Mouse (Mus musculus): ENCODE results near the gene Rgs10.

Gene Rgs10

DNA sequence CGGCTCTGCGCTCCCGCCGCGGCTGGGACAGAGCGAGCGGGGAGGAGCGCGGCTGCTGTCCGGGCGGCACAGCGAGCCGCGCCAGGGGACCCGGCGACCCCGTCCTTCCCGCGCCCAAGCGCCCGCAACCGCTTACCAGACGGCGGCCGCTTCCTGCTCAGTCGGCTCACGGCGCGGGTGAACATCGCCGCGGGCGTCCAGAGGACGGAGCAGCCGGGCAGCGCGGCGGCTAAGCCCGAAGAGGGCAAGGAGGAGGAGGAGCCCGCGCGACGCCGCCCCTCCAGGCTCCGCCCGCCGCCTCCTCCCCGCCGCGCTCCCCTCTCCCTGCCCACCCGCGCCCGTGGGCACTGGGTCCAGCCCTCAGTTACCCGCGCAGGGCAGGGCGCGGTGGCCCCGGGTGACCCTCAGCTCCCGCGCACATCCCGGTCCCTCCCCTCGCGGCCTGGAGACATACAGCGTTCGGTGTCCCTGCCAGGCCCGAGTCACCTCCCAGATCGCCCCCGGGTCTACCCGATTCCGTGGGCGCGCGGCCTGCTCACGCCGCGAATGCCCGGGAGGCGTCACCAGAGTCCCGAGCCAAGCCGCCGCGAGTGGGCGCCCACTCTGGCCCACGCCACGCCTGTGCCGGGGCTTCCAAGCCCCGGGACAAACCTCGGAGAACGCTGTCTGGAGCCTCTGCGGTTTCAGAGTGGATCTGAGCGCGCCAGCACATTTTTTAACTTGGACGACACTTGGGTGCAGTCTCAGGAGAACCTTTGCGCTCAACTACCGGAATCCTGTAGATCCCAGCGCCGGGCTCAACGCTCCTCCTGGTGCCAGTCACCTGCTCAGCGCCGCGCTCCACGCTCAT is at the start of gene Rgs10:
Rgs10 (minus strand) TSS at position 829 of the 850 bp plus-strand sequence.
- no peak for DNase-seq (ENCODE audit: low read depth, low spot score)

DNA sequence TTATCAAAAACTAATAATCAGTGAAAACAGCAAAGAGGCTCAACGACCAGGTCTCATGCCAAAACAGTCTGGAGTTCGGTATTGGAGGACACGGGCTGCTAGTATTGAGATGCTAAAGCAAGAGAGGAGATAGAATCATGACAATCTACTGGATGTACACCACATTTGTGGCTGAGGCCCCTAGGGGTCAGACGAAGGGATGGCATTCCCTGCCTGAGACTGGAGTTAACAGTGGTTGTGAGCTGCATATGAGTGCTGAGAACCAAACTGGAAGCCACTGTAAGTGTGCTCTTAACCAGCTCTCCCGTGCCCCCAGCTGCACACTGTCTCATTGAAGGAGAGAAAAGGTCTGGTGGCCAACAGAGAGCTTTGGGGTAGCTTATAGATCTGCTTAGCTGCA is 43.8 kb upstream of the Rgs10 start:
- no peak for DNase-seq (ENCODE audit: low read depth, low spot score)

DNA sequence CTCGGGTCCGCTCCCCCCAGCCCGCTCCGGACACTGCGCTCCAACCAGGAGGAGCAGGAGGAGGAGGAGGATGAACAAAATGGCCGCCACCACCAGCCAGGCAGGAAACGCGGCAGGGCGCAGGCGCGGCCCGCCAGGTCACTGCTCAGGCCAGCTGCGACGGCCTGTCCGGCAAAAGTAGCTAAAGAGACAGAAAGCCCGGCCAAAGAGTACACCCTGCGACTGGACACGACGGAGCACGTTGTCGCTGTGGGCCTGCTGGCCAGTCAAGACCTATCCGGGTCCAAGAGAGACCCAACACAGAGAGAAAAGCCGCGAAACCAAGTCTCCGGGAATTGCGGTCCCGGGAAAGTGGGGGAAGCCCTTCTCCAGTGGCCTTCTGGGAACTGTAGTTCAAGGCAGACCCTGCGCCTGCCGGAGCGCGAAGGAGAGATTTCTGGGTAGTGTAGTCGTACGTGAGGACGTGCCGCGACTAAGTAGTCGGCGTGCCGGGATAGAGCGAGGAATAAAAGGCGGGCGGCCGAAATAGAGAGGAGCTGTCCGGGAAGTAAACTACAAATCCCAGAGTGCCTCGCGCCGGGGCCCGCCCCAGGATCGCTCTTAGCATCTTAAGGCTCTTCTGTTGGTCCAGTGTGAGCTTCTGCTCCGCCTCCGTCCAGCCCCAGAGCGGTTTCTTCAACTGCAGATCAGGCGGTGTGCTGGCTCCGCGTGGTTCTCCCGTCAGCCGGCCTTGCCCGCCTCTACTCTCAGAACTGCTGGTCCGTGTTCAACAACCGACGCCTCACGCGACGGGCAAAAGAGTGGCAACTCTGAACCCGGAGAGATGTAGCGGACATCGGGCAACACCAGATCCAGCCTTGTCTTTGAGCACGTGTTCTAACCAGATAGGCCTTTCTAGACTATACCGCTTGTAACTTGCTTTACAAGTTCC is 43.0 kb upstream of the Rgs10 start, which contains the start of gene Tial1:
Tial1 (minus strand) TSS at position 433 of the 931 bp plus-strand sequence.
- peak; percentile 98 for DNase-seq (ENCODE audit: low read depth, low spot score)

DNA sequence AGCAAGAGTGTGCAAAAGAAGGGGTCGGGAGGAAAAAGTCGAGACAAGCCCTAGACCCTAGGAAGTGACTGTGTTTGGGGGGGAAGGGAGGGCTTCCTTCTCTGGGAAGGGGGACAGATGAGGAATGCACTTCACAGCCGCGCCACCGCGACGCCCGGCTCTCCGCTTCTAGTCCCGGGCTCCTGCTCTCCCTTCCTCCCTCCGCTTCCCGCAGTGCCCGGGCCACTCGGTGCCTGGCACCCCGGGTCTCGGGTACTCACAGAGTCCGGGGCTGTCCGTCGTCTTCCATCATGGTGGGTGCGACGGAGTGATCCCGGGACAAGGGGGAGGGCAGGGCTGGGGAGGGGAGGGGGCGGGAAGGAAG is 42.3 kb upstream of the Rgs10 start:
- DNase-seq (ENCODE audit: low read depth, low spot score): peak; percentile 32

DNA sequence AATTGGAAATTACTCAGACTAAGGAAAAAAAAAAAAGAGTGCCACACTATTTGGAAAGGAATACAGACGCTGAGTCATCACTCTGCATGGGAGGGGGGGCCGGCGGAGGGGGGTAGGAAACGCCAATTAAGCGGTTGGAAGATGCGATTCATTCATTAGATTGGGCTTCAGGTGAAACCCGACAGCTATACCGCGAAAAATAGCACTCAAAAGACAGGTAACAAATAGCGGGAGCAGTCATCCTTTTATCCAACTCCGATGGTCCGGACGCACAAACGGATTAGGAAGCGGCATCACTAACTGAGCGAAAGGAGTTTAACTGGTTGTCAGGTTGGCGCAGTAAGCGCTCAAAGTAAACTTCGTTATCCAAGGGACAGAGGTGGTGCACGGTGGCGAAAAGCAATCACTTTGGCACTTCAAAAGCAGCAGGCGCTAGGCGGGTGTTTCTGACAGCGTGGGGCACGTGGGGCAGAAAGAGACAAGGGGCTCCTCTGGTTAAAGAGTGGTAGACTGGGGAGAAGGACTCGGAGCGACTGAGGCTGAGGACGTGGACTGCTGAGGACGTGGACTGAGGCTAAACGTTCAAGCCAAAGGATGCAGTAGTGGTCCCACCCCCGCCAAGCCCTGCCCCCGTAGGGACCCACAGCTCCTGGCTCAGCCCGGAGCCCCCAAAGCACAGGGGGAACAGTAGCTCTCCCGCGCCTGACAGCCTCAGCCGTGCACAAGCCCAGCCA is 41.7 kb upstream of the Rgs10 start:
- DNase-seq (ENCODE audit: low read depth, low spot score): peak; percentile 9

DNA sequence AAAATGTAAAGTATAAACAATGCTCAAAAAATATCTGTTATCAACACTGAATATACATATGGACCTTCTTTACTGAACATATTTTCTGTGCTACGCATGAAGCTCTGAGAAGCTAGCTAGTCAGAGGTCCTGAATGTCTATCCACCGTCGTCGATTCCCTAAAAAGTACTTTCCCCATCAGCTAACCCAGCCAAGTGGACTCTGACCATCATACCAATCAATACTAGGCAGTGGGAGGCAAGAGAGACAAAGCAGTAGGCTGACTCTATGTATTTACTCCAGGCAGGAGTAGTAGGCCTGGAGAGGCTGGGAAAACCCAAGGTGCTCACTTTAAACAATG is 41.2 kb upstream of the Rgs10 start:
- no peak for DNase-seq (ENCODE audit: low read depth, low spot score)

DNA sequence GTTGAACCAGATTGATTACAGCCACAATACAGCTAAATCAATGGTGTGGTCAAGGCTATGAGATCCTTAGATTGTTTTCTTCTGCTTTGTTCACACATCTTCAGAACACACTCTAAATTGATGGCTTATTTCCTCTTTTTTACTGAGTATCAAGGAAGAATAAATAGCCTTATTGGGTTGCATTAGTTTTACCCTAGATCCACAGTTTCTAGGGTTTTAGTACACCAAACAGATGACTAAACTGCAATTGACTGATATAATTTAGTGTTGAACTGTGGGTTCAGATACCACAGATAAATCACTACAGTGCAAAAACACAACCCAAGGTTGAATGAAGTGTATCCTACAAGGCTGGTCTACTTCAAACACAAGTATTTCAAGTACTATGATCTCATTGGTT is 39.5 kb upstream of the Rgs10 start:
- DNase-seq (ENCODE audit: low read depth, low spot score): no peak

DNA sequence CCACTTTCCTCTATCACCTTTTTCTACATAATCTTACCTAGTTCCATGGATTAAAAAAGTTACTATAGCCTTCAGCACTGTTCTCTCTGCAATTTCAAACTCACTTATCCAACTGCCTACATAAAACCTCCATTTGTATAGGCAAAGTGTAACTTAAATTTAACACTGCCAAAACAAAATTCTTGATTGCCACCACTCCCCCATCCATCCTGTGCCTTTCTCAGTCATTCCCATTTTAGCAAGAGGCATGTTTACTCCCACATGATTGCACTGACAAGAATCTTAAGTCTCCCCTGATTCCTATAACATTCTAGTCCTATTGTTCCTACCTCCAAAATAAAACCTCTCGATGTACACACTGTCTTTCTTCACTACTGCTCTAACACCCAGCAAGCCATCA is 34.2 kb upstream of the Rgs10 start:
- no peak for DNase-seq (ENCODE audit: low read depth, low spot score)

DNA sequence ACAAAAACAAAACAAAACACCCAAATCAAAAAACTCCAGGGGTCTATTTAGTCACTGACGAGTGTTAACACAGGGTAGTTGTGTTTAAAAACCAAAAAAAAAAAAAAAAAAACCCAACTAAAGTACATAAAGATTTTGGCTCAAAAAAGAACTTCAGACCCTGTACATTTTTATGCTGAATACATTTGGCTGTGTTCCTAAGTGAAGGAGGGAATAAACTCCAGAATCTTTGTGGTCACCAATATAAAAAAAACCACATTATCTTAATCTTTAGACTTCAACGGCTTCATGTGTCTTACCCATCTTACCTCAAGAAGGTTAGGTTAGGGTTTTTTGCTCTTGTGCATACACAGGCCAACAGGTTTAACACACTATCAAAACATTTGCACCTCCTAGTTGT is 22.0 kb upstream of the Rgs10 start:
- DNase-seq (ENCODE audit: low read depth, low spot score): no peak

DNA sequence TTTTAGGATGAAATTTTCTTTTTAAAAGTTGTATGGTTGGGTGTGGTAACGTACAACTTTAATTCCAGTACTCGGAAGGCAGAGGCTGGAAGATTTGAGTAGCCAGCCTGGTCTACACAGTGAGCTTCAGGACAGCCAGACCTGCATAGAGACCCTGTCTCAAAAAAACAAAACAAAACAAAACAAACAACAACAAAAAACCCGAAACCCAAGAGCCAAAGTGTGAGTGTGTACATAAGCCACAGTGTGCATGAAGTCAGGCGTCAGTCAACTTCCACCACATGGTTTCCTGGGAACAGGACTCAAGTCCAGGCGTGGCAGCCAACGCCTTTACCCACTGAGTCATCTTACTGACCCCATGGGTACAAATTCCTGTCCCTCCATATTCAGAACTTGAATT is 20.7 kb upstream of the Rgs10 start:
- DNase-seq (ENCODE audit: low read depth, low spot score): no peak

DNA sequence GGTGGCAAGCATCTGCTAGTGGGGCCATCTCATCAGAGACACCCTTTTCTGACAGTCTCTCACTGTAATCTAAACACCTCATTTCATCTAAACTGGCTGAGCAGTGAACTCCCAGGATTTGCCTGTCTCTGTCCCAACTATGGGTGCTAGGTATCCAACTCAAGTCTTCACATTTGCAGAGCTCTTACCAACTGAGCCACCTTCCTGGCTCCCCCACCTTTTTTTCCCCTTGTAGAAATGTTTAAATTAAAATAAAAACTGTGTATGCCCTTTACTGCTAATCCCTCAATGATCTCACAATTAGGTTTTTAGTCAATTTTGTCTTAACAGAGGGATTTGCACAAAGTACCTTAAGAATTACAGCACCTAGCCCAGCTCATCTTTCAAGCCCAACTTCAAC is 19.6 kb upstream of the Rgs10 start:
- no peak for DNase-seq (ENCODE audit: low read depth, low spot score)

DNA sequence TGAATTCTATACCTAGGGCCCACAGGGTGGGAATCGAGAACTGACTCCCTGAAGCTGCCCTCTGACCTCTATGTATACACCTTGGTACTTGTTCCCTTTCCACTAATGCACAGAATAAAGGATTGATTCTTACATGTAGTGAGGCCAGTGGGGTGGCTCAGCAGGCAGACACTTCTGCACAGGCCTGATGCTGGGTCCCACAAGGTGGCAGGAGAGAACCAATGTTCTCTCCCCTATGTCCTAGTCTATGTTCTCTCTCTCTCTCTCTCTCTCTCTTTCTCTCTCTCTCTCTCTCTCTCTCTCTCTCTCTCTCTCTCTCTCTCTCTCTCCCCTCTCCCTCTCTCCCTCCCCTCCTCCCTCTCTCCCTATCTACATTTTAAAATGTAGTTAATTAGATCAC is 14.7 kb upstream of the Rgs10 start:
- DNase-seq (ENCODE audit: low read depth, low spot score): no peak

DNA sequence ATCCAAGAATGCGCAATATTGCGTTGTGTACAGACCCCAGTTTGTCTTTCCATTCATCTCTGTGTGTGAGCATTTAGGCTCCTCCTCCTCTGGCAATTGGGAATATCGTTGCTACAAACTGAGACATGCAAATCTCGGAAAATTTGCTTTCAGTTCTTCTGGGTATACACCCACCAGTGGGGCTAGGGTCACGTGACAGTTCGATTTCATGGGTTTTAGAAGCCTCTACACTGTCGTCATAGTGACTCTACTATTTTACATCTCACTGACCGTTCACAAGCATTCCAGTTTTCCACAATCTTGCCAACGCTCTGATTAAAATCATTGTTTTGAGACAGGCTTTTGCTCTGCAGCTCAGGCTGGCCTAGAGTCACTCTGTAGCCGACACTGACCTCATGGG is 14.0 kb upstream of the Rgs10 start:
- no peak for DNase-seq (ENCODE audit: low read depth, low spot score)

DNA sequence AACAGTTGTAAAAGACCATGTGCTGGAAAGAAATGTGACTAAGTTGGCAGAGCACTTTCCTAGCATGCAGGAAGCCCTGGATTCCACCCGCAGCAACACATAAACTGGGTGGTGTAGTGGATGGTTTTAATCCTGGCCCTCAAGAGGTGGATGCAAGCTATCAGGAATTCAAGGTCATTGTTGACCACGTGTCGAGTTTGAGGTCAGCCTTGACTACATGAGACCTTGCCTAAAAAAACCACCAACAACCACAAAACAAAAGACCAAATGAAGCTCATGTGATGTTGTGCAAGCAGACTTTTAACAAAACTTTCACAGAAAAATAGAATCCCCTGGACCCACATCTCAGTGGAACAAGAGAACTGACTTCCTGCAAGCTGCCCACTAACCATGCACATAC is 3.9 kb upstream of the Rgs10 start:
- no peak for DNase-seq (ENCODE audit: low read depth, low spot score)

DNA sequence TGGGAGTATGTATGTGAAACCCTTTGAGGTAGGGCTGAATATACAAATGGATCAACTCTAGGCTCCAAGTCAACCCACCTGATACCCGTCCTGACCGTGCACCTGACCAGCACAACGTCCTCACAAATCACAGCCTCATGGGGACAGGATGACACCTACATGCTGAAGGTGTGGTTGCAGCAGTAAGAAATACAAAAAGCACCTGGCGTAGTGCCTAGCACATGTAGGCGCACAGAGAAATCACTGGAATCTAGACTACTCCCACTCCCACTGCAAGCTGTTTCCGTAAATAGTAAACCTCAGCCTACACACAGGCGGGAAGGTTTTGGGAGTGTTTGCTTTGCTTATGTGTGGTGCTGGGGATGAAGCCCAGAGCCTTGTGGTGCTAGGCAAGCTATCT is 3.1 kb upstream of the Rgs10 start:
- DNase-seq (ENCODE audit: low read depth, low spot score): no peak

DNA sequence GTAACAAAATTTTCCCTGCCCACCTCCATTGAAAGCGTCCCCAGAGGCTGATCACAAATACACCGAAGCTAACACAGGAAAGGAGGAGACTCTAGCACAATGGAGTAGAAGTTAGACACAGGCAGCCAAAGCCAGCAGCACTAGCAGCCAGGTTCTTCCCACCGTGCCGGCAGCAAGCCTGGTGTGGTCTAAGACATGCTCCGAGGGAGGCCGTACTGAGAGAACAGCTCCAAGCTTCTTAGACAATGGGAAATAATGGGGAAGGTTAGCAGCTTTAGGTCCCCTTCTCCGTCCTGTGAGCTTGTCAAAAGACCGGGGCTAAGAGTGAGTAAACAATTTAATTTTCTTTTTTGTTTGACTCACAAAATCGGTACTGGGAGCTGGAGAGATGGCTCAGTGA is 1.1 kb upstream of the Rgs10 start:
- no peak for DNase-seq (ENCODE audit: low read depth, low spot score)

DNA sequence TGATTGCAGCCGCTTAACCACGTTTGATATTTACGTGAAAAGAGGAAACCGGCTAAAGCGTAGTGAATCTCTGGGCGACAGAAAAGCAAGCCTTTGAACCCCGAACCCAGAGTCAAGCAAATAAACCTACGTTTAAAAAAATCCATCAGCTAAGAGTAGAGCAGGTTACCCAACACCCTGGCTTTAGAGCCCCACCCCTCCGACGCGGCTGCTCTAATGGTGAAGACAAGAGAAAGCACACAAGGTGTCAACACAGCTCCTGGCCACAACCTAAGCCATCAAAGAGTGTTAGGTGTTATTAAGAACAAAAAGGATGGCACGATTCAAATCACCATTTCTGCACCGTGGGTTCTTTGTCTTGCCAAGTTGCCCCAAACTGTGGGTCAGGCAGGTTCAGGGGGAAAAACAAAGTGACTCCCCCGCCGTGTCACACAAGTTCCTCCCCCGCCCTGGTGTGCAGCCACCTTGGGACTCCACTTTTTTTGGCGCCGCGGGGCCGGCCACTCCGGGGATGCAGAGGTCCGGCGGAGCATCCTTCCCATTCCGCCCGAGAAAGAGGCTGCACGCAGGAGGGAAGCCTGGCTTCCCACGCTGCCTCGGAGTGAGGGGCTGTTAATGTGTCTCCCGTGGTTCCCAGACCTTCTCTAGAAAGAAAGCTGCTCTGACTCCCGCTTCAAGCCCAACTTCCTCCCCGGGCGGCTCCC is 1.2 kb downstream of the Rgs10 start:
- no peak for DNase-seq (ENCODE audit: low read depth, low spot score)

DNA sequence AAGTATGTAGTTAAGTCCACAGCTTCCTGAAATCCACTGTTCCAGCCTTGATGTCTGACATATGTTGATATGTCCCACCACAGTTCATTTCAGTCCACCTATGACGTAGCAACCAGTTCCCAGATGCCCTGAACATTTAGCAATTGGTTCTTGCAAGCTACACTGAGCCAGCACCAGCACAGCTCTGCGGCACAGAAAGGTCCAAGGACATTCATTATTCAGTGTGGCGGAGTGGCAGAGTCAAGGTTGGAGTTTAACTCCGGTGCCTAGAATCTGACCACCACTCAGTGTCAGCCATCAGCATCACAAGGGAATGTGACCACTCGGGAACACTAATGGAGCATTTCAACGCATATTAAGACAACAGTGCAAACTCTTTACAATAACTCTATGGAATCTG is 1.9 kb downstream of the Rgs10 start:
- no peak for DNase-seq (ENCODE audit: low read depth, low spot score)

DNA sequence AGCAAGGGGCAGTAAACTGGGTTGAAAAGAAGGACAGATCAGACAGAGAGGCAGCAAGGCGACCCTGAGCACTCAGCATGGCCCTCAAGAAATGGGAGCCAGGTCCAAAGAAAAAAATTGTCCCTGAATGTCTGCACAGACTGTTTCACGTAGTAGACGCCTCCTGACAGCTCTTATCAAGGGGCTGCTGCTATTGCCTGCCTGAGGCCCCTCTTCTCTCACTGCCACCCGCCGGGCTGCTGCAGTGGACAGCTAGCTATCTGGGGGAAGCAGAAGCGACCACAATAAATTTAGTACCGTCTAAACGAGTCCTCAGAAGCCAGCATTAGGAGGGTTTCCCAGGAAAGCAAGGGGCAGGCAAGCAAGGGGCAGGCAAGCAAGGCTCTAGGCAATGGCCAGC is 4.1 kb downstream of the Rgs10 start:
- no peak for DNase-seq (ENCODE audit: low read depth, low spot score)

DNA sequence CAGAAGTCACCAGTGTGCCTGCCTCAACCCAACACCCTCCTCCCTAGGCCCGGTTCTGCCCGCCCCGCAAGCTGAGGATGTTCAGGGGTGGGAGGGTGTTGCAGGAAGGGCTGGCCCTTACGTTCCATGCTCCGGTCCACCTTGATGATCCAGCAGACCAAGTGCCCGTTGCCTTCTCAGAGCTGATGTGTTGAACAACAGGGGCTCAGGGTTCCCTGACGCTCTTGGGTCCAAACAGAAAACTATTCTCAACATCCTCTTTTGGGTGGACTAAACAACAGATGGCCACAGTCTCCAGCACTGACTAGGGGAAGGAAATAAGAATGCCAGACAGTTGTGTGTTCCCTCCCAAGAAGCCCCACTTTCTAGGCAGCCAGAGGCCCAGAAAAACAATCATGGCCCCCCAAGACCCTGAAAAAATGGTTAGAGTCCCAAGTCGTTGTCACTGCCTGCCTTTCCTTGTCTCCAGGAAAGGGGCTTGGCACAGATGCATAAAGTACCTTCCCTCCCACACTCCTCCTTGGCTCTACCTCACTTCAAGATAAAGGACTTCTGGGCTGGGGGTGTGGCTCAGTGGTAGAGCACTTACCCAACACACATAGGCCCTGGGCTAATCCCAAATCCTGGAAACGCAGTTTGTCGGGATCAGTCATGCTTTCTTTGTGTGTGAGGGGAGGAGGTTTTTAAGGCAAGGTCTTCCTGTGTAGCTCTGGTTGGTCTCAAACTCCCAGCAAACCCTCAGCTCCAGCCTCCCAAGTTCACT is 6.3 kb downstream of the Rgs10 start:
- no peak for DNase-seq (ENCODE audit: low read depth, low spot score)

Measured in forelimb bud, embryonic 11.5 days (tissue).